Mouse (Mus musculus): ENCODE results near the gene Rnf34.

The Rnf34 gene

DNA sequence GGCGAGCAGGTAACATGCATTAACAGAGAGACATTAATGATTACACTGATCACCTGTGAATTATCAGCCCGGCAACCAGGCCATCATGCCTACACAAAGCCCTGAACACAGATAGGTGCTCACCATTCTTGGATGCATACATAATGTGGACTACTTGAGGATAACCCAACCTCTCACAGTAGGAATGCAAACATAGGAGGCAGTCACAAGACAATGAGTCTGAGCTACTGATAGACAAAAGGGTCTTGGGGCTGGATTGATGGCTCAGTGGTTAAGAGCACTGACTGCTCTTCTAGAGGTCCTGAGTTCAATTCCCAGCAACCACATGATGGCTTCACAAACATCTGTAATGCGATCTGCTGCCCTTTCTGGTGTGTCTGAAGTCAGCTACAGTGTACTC, 22.8 kb downstream of the Rnf34 start:
- DNase-seq (ENCODE audit: low spot score): no peak

DNA sequence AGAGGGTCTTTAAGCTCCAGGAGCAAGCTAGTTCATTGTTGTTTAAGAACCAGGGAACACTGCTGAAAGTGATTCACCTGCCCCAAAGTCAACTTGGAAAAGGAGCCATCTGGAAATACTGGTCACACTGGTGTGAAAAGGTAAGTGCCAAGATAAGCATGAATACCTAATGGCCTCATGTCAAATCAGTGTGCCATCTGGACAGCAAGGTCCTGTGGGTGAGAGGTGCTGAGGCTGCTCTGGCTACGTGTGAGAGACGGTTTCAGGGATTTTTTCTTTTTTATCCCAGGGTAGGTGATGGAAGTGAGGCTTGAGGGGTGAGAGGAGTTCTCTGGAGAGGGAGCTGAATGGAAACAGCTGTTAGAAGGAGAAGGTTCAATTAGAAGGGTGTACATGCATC, 23.7 kb downstream of the Rnf34 start:
- DNase-seq (ENCODE audit: low spot score): no peak

DNA sequence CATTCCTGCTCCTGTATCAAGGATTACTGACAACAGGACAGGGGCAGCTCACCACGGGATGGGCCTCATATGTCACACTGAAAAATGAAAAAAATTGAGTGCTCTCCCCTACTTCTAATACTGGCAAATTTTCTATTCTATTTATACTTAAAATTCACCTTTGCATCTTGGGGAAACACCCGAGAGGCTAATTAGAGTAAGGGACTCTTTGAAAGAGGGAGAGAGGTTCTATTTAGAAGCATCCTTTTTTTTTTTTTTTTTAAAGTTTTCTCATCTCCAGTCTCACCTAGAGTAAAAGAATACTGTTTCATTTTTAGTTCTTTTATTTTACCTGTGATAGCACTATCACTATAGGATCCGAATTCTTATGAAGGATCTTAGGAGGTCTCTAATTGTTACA, 24.5 kb downstream of the Rnf34 start:
- no peak for DNase-seq (ENCODE audit: low spot score)

DNA sequence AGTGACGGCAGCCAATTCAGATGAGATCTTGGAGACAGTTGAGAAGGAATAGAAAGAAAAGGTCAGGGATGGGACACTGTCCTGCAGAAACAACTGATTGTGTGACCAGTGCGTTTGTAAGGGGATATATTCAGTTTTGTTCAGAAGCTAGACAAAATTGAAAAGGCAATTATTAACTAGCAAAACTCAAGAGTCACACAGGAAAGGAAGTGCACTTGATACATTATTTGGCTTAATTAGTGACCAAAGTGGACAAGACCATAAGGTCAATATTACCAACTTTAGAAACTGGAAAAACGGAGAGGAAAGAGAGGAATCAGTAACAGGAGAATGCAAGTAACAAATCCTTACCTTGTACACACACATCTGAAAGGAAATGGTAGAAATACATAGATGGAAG, 26.8 kb downstream of the Rnf34 start:
- DNase-seq (ENCODE audit: low spot score): no peak

DNA sequence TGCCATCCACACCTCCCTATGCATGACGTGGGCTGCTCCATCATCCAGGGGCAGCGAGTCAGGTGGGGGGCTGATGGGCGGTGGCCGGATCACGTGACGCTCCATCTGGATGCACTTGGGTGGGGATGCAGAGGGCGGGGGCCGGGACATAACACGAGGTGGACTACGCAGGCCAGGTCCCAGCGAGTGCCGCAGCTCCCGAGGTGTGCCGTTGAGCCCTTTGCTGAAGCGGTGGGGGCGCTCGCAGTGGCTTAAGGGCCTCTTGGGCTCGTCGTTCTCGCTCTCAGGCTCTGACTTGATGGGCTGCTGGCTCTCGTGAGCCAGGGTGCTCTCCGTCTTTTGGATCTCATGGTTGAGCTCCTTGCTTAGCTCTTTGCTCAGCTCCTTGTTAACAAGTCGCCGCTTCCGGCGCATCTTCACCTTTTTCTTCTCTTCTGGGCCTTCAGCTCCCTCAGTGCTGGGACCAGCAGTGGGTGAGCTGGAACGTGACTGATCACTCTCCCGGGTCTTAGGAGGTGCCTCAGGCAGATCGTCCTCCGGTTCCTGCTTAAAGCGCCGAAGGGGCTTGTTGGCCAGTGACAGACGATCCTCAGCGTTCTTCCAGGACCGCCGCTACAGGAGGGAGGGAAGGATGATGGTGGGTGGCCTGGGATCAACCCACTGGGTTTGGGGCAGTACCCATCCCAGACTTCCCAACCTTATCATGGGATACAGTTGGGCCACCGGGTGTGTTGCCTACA, 30.6 kb downstream of the Rnf34 start:
- no peak for DNase-seq (ENCODE audit: low spot score)

DNA sequence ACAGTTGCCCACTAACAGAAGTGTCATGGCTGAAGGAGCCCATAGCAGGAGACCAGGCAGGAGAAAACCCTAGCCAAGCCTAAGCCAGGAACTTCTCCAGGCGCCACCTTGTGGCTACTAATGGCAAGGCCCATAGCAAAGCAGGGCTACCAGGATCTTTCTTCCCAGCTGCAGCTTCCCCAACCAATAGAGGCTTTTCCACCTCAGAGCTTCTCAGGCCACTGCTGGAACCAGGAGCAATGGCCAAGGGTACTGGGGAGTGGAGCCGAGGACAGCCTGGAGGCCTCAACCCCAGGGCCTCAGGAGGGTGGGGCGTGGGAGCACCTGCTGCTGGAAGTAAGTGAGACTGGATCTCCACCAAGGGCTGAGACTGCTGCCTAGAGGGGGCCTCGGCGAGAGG, 31.5 kb downstream of the Rnf34 start:
- DNase-seq (ENCODE audit: low spot score): peak; percentile 60

DNA sequence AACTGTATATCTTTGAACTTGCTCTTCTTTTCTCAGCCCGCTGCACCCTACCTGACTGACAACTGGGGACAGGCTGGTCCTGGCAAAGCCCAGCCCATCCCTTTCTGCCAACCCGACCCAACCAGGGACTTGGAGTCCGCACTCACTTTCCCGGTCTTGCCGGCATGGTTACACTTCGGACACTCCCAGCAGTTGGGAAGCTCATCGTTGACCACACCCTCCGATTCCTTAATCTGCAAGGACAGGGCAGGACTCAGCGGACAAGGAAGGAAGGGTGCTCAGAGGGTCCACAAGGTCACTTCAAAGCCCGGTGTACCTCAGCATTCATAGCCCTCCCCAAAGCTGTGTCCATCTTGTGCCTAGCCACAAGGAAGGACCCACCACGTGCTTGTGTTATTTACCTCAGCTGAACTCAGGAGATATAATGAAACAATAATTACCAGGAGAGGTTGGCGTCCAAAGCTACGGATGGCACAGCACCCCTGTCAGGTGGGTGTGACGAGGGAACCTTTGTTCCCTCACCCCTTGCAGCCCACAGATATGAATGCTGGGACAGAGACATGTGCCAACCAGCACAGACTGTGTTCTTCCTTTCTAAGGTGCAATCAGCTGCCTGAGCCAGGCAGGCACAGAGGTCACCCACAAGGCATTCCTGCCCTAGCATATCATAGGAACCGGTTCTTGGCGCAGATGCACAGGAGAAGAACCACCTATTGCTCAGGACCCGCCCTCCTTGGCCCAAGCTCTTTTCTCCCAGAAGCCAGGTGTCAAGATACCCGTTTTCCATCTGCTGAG, 32.6 kb downstream of the Rnf34 start:
- DNase-seq (ENCODE audit: low spot score): no peak

DNA sequence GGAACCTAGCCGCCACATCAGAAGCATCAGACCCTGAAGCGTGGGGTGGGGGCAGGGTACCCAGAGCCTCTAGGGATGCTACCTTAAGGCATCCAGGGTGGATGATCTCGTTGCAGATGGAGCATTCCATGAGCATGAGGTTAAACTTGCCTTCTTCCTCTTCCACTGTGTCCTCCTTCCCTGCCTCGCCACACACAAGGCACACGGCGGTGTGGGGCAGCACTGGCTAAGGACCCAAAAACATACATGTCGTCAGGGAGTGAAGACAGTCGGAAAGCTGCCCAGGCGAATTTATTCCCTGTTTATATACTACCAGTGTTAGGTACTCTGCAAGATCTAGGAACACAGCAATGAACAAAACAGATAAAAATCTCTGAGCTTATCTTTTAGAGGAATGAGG, 33.4 kb downstream of the Rnf34 start:
- DNase-seq (ENCODE audit: low spot score): no peak

DNA sequence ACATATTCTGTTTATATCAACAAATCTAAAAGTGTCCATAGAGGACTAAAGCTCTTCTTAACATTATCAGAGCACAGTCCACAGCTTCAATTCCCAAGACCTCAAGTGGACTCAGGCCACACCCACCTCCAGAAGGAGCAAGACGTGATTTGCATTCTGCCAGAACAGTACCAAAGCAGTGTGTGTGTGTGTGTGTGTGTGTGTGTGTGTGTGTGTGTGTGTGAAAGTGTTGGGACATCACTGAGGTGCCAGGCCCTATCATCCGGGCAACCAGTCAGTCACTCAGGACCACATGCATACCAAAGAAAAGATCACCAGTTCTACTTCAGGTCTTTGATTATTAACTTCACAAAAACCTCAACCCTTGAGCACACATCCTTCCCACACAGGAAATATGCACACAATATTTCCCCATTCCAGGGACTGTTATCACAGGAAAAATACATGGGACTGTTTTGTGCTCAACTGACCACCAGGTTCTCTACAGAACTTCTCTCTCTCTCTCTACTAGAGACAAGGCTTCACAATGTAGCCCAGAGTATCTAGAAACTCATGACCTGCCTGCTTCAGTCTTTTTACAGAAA, 33.9 kb downstream of the Rnf34 start:
- peak; percentile 28 for DNase-seq (ENCODE audit: low spot score)

DNA sequence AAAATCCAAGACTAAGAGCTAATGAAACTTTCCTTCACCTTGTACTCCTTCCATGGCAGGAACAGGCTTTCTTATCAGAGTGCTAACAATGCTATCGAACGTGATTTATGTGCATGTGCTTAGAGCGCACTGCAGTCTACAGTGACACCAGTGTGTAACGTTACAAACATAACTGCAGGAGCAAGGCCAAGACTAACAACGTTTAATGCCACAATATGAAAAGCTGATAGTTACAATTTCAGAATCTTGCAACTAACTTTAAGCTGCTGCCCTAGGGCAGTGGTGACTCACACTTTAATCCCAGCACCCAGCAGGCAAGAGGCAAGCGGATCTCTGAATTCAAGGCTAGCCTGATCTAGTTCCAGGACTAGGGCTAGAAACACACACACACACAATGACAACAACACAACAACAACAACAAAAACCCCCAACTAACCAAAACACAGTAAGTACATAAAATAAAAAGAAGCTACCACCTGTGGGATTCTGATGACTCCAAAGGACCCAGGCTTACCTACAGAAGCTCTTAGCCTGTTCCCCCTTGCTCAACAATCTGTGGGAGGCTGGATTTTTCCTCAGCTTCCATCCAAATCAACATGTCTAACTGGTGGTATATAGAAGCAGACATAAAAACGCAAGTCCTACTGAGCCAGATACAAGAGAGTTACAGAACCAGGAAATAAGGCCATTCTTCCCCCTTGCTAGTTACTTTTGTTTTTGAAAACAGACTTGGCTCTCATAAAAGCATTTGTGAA, 34.9 kb downstream of the Rnf34 start:
- DNase-seq (ENCODE audit: low spot score): no peak

DNA sequence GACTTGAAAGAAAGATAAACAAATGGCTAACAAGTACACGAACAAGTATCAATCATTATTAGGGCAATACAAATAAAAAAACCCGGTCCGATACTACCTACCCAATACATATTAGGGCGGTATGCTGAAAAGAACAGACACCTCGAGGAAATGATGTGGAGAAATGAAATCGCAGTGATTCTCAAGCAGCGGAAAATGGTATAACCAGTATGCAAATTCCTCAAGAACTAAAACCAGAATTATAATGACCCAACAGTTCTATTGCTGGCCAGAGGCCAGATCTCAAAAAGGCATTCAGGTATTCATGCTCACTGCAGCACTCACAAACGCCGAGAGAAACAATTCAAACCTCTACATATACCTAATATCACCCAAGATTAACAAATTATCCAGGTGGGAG, 37.2 kb downstream of the Rnf34 start:
- DNase-seq (ENCODE audit: low spot score): no peak

DNA sequence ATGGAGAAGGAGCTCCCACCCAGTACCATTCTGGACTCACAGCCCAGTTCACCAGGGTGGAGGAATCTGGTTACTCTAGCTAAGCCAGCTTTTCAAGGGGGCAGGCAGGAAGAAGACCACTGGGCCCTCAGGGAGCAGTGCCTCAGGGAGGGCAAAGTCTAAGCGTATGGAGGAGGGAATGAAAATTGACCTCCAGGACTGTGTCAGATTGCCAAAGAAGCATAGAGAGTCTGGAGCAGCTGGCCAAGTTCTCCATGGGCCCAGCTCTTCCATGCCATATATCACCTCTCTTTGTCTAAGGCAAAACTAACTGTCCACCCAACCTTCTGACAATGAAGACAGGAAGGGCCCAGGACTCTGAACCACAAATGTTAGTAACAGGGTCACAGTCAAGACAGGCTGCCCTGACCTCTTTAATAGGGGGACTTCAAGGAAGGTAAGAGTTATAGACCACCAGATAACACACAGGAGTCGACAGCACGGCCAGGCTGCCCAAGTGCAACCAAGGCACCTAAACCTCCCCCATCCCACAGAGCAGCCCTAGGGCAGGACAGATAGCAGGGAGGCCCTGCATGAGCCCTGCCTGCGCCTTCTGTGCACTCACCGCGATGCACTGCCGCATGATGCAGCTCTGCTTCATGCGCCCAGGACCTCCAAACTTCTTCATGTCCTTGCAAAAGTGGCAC, 38.2 kb downstream of the Rnf34 start:
- no peak for DNase-seq (ENCODE audit: low spot score)

DNA sequence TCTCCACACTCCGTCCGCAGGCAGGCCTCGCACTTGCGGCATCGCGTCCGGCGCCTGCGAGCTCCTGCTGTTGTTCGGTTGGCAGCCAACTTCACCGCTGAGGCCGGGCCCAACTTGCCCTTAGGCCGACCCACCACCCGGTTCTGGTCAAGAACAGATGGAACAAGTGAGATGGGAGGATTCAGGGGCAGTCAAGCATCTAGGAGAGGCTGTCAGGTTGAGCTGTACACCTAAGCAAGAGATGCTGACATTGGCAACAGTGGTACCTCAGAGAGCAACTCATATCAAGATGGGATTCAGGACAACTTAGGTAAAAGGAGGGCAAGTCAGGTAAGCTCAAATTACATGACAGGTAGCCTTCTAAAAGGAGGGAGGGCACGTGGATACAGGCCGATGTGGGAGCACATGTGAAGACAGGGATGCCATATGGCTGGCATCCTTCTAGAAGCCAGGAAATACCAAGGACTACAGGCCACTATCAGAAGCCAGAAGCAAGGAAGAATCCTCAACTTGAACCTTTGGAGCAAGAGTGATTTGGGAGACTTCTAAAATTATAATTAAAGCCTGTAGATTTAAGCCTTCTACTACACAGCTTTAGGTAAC, 38.9 kb downstream of the Rnf34 start:
- no peak for DNase-seq (ENCODE audit: low spot score)

DNA sequence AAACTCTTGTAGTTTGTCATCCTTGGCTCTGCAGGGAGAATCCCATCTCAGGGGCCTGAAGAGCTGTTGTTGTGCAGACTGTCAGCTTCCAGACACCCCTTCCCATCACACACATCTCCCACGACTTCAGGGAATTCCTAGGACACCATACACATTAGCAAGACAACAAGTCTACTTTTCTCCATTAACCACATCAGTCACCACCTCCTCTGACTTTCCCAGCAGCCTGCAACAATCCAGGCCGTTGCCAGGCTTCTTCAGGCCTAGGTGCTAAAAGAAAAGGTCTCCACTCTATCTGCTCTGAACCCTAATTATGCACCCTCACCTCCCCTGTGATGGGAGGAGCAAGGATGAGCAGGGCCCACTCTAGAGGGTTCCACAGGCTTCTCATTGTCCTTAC, 40.5 kb downstream of the Rnf34 start:
- DNase-seq (ENCODE audit: low spot score): no peak

DNA sequence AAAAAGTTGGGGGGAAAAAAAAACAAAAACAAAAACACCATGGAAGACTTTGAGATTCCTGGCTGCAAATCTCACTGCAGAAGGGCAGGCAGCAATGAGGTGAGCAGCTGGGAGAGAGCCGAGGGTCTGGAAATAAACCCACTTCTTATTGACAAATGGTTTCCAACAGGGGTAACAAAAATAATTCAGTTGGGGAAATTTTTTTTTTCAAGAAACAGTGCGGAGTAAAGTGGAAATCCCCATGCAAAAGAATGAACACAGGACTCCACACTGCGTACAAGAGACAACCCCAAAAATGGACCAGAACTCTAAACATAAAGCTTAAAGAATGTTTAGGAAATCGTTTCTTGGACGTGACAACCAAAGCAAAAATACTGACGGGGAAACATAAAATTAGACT, 43.4 kb downstream of the Rnf34 start:
- no peak for DNase-seq (ENCODE audit: low spot score)

DNA sequence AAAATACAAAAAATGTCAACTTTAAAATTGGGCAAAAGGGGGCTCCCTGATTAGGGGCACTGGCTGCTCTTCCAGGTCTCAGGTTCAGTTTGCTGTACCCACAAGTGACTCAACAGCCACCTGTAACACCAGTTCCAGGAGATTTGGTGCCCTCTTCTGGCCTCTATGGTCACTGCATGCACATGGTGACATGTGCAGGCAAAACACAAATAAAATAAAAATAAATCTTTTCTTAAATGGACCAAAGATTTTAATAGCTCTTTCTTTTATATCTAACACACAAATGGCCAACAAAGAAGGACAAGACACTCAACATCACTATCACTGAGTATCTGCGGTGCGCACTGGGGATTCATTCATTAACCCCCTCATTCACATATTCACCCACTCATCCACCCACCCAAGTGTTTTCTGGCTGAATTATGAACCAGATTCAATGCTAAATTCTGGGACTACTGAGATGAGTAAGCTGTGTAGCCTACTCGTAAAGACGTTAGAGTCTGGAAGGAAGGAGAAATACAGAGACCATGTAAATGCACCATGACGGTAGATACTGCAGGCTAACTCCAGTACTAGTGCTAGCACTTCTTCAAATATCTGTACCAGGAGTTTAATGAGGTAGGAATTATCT, 44.3 kb downstream of the Rnf34 start:
- DNase-seq (ENCODE audit: low spot score): peak; percentile 40

DNA sequence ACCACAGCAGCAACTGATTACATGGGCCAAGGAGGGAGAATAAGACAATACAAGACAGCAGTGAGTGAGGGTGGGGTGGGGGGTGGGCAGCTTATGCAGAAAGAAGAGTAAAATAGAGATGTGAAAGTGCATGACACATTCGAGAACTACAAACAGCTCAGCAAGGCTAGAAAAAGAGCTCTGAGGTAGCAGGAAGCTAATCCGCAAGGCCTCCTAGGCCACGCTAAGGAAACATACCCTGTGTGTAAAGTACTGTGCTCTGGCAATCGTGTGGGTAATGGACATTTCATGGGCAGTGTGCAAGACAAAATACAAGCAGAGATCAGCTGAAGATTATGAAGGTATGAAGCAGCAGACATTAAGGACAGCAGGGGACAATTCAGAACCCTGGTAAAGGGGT, 45.0 kb downstream of the Rnf34 start:
- DNase-seq (ENCODE audit: low spot score): no peak

DNA sequence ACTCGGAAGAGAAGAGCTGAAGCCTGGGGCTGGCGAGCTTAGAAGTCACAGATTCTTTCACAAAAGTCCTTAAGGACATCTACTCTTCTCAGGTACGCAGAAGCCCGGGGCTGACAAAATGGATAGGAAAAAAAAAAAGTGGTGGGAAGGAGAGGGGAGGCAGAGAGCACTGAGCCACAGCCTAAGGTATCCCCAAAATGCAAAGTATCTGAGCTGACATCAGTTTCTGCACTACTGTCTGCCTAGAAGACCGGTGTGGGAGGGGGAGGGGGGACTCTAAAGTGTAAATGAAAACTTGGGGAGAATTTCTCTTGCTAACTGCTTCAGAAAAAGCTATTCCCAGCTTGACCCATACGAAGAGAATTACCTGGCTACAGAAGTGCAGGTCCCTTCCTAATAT, 48.3 kb downstream of the Rnf34 start:
- no peak for DNase-seq (ENCODE audit: low spot score)

DNA sequence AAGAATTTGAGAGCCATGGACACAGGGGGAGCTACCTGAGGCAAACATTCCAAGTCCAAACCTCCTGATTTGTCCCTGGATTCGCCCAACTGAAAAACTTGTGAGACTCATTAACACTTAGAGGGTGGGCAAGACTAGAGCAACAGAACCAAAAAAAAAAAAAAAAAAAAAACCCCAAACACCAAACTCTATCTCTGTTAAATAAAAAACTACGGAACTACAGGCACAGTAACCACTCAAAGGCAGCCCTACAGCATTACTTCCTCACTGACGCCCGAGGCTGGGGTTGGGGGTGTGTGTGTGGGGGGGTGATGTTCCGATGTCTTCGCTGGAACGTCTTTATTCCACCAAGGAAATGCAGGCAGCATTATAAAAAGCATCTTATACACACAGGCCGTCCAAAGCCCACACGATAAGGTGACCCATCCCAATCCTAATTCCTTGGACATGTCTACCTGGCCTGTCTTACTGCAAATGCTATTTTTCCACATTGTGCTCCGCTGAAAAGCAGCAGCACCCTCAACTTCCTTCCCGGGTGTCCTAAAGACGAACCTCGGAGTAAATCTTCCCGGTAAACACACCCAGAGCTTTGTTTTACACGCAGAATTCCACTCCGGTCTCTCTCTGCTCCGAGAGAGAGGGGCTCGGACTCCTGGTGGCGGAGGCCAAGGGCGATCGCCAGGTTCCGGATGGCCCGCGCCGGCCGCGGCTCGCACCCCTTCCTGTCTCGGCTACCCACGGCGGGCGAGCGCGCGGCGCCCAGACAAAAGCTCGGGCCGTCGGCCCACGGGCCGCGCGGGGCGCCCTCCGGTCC, 49.3 kb downstream of the Rnf34 start:
- no peak for DNase-seq (ENCODE audit: low spot score)
